Mouse (Mus musculus) gastrocnemius, adult 2 months (tissue): ENCODE data around the gene Med25. TPM values are rescaled to one million over a fixed set of nuclear protein-coding genes. Genes with fewer than 3 reads are reported as not detected.

ENCODE experiments used
- DNase-seq: peaks from one replicate; pipeline ENCODE4 v3.0.0; 2022
- H3K27ac ChIP-seq: fragments of 200-600 bp; 2 replicates; pipeline ENCODE4 v1.8.1; 2022; ENCODE audit warnings: mild to moderate bottlenecking
- H3K4me3 ChIP-seq: fragments of 200-600 bp; 2 replicates; pipeline ENCODE4 v1.8.1; 2022; ENCODE audit warnings: mild to moderate bottlenecking, moderate library complexity
- CTCF ChIP-seq: fragments of 200-600 bp; IDR thresholded peaks from 2 replicates; pipeline ENCODE4 v1.8.1; 2022; ENCODE audit warnings: antibody characterized with exemption, mild to moderate bottlenecking, moderate library complexity
- intact Hi-C: fragments of 180-260 bp; cut with DNase I; formaldehyde crosslinking; loops from one replicate; pipeline ENCODE4 v1.15.1; 2025
- total RNA-seq, 2 experiments: library from RNA; stranded (reverse); gene quantifications; 2 replicates each; pipeline ENCODE4 v1.2.3; 2021

Med25 gene
- total RNA-seq, 2 experiments from 2014 or later = 53.1 to 68.5 TPM

- H3K27ac ChIP-seq = peak within 1 kb of the TSS; percentile 92
- H3K4me3 ChIP-seq = peak within 1 kb of the TSS; percentile 98
- intact Hi-C loops = no loop called here
- TF ChIP-seq CTCF = no peak; the same call in 1 of the 2 replicates
- peak; percentile 87 for DNase-seq
These were observed 35.4 kb downstream of the Med25 start, which contains the start of gene Pnkp for GRCm38 (mm10) chr7:44857042-44857552. Gene Pnkp, plus strand, starts transcription at chr7:44857139.

GRCm38 (mm10) chr7:44856265-44856916 lies 36.1 kb downstream of the Med25 start:
- Histone ChIP-seq H3K27ac (peak overlapping the region; percentile 92), H3K4me3 (peak overlapping the region; percentile 98)
- intact Hi-C loops = no loop called here
- no peak for TF ChIP-seq CTCF
- no peak for DNase-seq

DNA sequence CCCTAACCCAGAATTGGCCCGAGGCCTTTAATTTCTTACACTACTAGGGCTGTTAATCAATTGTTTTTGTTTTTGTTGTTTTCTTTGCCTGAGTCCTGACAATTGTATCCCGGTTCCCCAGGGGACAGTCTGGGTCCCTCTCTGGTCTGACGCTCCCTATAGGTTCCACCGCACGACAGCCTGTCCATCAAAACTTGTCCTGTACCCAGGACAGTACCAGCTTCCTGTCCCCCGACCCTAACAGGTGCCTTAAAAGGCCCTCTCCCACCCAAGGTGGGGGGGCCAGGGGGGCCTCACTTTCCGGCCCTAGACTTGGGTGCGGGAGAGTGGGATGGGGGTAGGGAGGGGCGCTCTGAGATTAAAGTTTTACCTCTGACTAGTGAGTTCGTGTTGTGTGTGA lies 37.5 kb downstream of the Med25 start:
- Histone ChIP-seq H3K4me3 (peak overlapping the region; percentile 80), H3K27ac (peak overlapping the region; percentile 92)
- peak; percentile 36 for TF ChIP-seq CTCF
- no peak for DNase-seq
- intact Hi-C loops = no loop called here

DNA sequence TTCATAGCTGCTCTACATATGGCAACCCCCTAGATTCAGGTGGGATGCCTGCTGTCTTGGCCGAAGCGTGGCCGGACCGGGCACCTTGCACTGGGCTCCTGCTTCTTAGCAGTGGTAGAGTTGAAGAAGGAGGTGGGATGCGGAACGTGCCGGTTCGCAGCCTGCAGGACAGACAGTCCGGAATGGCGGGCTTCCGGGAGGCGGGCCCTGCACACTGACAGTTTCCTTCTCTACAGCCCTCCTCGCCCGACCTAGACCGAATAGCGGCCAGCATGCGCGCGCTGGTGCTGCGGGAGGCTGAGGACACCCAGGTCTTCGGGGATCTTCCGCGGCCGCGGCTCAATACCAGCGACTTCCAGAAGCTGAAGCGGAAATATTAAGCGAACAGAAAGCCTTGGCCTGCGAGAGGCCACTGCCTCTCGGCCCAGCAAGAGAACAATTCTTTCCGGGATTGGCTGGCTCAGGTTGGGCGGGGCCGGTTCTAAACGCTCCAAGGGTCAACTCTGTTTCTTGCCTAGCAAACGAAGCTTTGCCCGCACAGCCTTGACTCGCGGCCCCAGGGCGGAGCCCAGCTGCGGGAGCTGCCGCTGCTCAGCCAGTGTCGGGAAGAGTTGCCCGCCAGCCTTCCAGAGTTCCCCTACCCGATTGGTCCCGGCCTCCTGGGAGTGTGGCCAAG lies 38.0 kb downstream of the Med25 start:
- intact Hi-C loops = no loop called here
- peak overlapping the region; percentile 92 for H3K27ac ChIP-seq

GRCm38 (mm10) chr7:44853596-44854355 lies 38.7 kb downstream of the Med25 start:
- intact Hi-C loops = no loop called here

More for the DNA sequence above, 38.0 kb downstream of the Med25 start:
- DNase-seq = peak; percentile 91
- no peak for TF ChIP-seq CTCF
- H3K4me3 ChIP-seq = peak overlapping the region; percentile 80

DNA sequence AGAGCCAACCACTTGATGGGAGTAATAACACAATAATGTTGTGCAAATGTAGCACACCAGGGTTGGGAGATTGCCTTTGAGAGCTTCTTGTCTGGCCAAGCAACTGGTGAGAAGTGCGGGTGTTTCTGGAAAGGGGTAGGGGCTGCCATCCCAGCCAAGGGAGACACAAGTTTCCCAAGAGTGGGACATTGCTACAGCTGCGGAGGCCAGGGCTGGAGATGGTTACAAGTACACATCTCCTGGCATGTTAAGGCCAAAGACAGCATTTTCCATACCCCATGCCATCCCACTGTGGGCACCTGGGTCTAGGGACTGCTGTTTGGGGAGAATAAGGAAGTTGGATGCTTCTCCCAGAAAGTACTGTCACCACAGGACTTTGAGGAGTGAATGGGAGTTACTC lies 39.4 kb downstream of the Med25 start:
- intact Hi-C loops = no loop called here
- peak overlapping the region; percentile 13; the same call in 1 of the 2 replicates for H3K27ac ChIP-seq
- peak overlapping the region; percentile 80; the same call in 1 of the 2 replicates for H3K4me3 ChIP-seq
- DNase-seq = no peak
- no peak for TF ChIP-seq CTCF

More at GRCm38 (mm10) chr7:44853596-44854355, 38.7 kb downstream of the Med25 start:
- peak overlapping the region; percentile 92 for H3K27ac ChIP-seq
- DNase-seq = peak; percentile 49
- TF ChIP-seq CTCF = no peak
- peak overlapping the region; percentile 80 for H3K4me3 ChIP-seq

DNA sequence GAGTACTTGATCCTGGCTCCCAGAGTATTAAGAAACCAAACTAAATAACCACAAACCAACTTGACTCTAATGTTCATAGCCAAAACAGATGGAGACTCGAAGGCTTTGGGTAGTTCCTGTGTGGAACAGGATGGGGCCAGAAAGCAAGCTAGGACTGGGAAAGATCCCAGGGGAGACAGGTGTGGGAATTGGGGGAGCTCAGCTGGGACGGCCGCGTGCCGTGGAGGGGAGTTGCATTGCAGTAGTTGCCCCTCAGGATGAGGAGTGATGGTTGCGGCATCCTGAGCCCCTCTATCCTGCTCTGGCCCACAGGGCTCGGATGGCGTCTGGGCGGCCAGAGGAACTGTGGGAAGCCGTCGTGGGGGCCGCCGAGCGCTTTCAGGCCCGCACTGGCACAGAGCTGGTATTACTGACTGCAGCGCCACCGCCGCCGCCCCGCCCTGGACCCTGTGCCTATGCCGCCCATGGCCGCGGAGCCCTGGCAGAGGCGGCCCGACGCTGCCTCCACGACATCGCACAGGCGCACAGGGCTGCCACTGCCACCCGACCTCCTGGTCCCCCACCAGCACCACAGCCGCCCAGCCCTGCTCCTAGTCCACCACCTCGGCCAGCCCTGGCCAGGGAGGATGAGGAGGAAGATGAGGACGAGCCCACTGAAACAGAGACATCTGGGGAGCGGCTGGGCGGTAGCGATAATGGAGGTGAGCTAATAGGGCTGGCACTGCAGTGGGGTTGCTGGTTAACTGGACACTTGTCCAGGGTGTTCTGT lies 40.1 kb downstream of the Med25 start:
- Histone ChIP-seq H3K27ac (no peak overlapping the region), H3K4me3 (no peak overlapping the region)
- peak; percentile 42 for DNase-seq
- no peak for TF ChIP-seq CTCF
- intact Hi-C loops = no loop called here

- DNase-seq = no peak
- H3K4me3 ChIP-seq = peak overlapping the region; percentile 92
- no peak for TF ChIP-seq CTCF
- H3K27ac ChIP-seq = no peak overlapping the region
- intact Hi-C loops = no loop called here
These were observed 40.8 kb downstream of the Med25 start for GRCm38 (mm10) chr7:44851625-44852234.

DNA sequence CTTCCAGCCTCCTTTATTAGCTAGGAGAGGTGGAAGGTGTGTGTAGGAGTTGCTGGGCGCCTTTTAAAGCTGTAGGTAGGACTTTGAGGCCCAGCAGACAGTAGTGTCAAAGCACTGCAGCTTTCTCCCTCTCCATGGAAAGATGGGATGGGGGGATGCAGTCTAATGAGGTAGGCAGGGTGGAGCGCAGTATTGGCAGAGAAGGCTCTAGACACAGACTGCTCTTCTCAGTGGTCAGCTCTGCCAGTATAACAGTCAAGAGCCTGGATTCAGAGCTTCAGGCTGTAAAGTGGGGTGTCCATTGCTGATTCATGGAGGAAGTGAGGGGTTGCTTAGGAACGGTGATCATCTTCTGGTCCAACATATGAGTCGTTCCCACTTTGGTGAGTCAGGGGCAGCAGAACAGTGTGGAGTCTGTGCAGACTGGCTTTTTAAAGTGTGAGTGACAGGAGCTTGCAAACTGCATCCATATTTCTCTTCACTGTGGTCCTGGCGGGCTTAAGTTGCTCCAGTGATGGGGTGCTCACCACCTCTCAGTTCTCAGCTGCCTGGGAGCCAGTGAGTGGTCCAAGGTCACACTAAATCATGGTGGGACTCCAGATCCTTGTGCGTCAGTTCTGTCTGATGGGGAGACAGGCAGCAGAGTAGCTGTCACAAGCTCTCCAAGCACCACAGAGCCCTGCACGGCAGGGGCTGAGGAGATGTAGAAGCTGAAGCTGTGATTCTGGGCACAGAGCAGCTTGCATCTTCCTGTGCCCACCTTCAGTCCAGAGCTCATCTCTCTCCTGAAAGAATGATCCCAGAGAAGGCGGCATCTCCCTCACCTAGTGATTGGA lies 41.5 kb downstream of the Med25 start:
- peak overlapping the region; percentile 92 for H3K4me3 ChIP-seq
- no peak for TF ChIP-seq CTCF
- intact Hi-C loops = no loop called here
- no peak for DNase-seq
- peak overlapping the region; percentile 97 for H3K27ac ChIP-seq

DNA sequence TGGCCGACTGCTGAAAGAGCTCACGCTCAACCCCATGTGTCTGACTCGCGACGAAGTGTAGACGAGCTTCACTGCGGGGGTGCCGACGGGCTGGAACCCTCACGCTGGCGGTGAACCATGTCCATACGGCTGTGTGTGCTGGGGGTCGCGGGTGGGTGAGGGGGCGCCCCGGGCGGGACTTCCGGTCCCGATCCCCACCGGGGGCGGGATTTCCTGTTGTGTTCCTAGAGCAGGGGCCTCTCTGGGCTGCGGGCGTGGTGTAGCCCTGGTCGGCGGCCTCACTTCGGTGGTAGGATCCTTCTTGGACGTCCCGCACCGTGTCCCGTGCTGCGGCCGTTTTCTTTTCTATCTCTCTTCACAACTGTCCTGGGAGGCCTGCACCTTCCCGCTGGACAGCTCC lies 42.4 kb downstream of the Med25 start:
- TF ChIP-seq CTCF = no peak
- intact Hi-C loops = no loop called here
- peak; percentile 85 for DNase-seq
- H3K4me3 ChIP-seq = peak overlapping the region; percentile 92
- H3K27ac ChIP-seq = peak overlapping the region; percentile 97
